Mouse (Mus musculus) C2C12 (cell line): ENCODE results near the gene Naa10.

Experiments
- CTCF ChIP-seq: IDR thresholded peaks from one replicate; pipeline ENCODE4 v1.5.1; 2011; ENCODE audit not compliant: control insufficient read depth, insufficient read depth, insufficient read length
- FOSL1 ChIP-seq: IDR thresholded peaks from one replicate; pipeline ENCODE4 v1.8.0; 2011; ENCODE audit warnings: mild to moderate bottlenecking, low read length; ENCODE audit not compliant: poor library complexity, insufficient read depth, severe bottlenecking
- MAX ChIP-seq: IDR thresholded peaks from one replicate; pipeline ENCODE4 v1.6.1; 2011; ENCODE audit warnings: mild to moderate bottlenecking, control low read depth
- MYOG ChIP-seq: IDR thresholded peaks from one replicate; pipeline ENCODE4 v1.6.1; 2011; ENCODE audit not compliant: control insufficient read depth, insufficient read length; ENCODE audit errors: extremely low read depth
- USF1 ChIP-seq: IDR thresholded peaks from one replicate; pipeline ENCODE4 v1.6.1; 2011; ENCODE audit warnings: low read depth, mild to moderate bottlenecking, control low read depth, moderate library complexity

DNA sequence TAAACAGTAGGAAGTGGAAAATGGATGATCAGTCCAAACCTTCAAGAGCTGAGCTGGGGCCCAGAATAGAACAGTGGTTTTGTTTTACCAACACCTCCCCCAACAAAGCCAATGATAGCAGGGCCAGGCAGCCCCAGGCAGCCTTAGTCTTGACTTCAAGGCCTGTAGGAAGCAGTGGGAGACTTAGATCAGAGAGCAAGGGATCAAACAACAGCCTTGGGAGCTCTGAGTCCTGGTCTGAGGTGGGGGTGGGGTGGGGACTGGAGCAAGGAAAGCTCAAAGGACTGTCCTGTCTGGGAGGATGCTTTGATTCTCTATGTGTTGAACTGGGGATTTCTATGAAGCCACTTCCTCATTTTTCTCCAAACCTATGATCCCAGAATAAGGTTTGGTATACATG is 50.3 kb downstream of the Naa10 start:
- TF ChIP-seq CTCF (no peak), MYOG (no peak), MAX (no peak), FOSL1 (no peak), USF1 (no peak)
